Mouse (Mus musculus) kidney, adult 8-10 months (tissue): Measurements from ENCODE around the gene Pptc7.
"Not testable (repeated sequence)": the region's sequence is repeated elsewhere in the genome, so short reads cannot be mapped to it uniquely, and the experiment has no call there.

Source experiments
- DNase-seq, 2 experiments: peaks; one replicate each; pipeline ENCODE4 v3.0.0; 2022

Pptc7 gene

DNA sequence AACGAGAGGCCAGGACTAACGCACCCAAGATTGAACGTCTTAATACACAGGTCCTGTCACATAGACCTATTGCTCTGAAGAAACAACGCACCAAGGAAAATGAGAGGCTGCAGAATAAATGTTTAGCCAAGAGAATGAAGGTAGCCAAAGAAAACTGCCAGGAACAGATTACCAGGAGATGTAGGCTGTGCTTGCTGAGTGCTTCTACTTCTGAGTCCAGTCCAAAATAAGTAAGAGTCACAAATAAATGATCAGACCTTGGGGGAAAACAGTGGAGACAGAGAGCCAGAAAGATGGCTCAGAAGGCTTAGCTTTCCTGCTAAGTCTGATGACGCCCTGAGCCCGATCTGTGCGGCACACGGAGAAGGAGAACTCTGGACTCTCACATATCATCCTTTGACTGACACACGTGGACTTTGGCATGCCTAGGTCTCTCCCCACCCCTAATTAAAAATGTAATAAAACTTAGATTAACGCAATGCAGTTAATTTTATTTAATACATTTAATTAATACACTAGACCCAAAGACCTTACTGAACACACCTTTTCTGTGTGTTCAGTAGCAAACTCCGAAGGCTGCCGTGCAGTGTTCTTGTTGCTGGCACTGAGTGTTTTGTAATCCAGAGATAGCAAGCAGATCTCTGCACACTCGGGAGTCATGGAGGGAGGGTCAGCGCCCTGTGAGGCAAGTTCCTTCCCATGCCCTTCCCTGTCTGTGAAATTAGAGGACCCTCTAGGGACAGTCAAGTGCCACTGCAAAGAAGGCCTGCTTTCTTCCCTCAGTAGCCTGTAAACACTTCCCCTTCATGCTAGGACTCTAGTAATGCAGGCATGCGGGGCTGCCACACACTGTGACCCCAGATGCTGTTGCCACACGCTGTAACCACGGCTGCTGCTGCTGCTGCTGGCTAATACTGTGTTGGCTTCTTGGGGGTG, 18.9 kb downstream of the Pptc7 start:
- DNase-seq = no peak

DNA sequence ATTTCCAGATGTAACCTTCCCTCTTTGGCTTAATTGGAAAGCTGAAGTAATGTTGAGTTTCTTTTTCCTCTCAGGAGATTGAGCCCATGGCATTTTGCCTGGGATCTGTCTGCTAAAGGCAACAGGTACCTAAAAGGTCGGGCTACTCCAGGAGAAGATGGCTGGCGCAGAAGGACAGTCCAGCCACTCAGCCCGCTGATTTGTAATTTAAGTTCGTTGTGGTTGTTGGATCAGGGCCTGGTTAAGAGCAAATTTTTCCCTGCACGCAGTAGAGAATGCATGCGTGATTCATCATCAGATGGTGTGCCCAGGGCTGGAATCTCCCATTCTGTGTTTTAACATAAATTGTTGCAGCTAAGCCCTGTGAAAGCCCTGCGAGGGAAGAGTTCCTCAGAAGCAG, 19.8 kb downstream of the Pptc7 start:
- DNase-seq = no peak

DNA sequence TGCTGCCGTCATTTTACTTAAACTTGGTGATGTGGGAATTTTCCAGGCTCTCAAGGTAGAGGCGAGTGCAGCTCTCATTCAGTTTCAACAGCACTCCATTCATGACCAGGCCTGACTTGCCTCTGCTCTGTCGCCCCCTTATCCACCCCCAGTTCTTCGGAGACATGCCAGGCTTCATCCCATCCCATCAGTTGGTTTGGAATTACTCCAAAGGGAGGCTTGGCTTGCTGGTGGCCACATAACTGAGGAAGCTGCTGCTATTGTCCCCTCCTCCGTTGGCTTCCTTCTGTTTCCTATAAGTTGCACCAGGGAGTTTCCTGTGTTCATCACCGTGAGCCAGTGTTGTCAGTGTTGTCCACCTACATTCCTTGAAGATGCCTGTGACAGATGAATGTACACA, 20.4 kb downstream of the Pptc7 start:
- no peak for DNase-seq

DNA sequence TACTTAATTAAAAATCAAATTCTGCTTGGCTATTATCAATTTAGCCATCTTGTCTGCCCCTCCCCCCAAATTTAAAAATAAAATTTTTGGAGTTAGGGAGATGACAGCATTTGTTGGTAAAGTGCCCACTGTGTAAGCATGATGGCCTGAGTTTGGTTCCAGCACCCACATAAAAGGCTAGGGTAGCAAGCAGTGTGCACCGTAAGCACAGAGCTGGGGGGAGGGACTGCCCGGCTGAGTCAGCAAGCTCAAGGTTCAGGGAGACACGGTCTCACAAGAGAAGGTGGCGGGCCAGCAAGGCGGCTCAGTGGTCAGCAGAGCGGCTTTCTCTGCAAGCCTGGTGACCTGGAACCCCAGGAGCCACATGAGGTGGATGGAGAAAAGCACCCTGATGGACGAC, 21.3 kb downstream of the Pptc7 start:
- DNase-seq = peak; percentile 76 to 82

DNA sequence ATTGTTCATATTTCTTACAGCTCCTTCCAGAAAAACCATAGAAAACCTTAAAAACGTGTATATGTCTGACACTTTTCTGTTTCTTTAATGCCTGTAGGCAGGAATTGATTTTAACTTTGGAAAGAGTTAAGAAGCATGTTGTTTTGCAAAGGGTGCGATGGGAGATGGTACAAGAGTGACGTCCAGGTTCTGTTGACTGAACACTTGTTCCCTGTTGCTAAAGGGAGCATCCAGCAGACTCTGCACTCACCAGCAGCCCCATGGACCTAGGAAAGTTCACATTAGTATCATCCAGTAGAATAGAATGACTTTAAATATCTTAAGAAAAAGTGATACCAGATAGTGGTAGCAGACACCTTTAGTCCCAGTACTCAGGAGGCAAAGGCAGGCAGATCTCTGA, 22.4 kb downstream of the Pptc7 start:
- DNase-seq = no peak

DNA sequence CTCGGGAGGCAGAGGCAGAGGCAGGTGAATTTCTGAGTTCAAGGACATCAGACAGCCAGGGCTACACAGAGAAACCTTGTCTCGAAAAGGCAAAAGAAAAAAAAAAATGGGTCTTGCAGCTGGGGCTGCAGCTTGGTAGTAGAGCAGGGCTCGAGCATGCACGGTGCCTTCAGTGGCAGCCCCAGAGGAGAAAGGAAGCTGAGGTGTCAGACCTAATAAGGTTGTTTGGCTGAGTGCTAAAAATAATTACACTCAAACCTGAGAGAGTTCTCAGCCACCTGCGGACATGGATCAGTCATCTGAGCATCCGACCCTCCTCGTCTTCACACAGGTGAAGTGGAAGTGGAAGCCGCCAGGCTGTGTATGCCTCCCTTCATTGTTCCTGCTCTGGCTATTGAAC, 26.5 kb downstream of the Pptc7 start:
- no peak for DNase-seq

DNA sequence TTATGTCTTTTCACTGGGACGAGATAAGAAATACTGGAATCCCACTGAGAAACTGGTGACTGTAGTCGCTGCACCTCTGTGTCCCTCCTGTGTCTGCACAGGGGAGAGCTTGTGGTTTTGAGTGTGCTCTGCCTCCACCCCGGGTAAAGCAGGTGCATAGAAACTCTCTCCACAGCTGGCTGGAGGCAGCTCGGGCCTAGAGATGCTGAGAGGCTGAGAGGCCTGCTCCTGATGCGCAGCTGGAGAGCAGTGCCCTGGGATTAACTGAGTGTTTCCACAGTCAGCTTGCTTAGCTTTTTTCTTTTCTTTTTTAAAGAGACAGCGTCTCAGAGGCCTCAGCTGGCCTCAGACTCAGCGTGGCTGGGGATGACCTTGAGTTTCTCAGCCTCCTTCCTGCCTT, 27.5 kb downstream of the Pptc7 start:
- DNase-seq = no peak

DNA sequence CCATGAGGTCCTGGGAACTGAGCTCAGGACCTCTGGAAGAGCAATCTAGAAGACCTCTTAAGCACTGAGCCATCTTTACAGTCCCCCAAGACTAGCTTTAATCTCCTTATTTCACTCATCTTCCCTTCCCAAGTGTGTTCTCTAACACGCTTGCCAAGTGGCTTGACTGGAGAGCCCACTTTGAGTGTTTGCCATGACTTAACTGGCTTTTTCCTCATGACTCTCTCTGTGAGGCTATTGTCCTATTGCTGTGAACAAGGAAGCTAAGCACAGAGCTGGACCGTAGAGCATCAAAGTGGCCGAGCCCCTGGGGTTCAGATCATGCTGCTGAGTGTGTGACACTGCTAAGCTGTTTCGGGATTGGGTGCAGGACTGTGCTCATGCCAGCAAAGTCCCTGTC, 28.2 kb downstream of the Pptc7 start:
- no peak for DNase-seq

DNA sequence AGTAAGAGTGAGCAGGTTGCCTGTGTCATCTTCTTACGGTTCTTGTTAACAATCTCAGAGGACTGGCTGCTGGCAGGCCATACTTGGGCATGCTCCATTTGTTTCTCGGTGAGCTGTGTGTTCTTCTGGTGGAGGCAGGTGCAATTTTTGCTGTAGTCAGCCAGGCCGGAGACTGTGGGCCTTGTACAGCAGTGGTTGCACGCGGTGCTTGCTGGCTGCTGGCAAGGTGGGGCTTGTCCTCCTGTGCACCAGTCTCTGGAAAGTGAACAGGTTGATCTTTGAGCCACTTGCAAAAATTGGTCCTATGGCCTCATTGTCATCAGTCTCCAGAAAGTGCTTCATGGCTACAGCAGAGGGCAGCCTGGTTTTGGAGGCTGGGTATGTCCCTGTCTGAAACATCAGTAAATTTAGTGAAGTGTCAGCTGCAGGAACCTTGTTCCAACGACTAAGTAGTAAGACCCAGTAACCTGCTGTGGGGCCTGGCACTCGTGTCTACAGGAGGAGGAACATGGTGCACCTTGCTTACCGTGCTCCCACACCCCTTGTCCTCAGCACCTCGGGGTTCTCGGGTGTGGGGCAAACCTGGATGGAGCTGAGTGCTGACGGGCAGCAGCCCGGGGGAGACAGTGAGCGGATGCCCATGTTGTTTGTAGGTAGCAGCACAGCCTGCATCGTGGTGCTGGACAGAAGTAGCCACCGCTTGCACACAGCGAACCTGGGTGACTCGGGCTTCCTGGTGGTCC, 28.9 kb downstream of the Pptc7 start:
- peak in 1 of 2 experiments; percentile 59 for DNase-seq

DNA sequence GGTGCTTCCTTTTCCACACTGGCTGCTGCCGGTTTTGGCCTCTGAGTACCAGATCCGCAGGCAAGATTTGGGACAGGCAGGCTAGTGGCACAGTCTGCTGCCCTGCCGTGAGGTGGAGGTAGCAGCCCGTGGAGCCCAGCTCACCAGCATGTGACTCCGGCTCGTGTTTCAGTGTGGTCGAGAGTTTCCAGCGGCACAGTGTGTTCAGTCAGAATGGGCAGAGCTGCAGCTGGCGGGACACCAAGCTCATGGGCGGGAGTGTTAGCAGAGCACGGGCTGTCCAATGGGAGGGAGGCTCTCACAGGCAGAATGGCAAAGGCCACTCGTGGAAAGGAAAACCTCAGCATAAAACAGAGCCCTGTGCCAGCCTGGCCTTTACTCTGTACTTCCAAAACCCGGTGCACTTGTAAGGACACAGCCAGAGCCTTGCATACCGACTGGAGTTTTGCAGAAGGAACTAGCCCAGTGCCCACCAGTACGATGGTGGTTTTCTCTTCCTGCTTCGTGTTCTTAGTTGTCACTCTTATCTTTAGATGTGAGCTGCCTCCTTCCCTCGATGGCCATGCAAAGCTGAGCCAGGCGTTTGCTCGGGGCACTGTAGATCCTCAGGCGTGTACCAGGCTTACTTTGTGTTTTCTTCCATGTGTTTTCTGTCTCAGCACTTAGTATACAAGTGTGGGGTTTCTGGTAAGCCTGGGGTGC, 31.0 kb downstream of the Pptc7 start:
- peak; percentile 97 to 98 for DNase-seq

DNA sequence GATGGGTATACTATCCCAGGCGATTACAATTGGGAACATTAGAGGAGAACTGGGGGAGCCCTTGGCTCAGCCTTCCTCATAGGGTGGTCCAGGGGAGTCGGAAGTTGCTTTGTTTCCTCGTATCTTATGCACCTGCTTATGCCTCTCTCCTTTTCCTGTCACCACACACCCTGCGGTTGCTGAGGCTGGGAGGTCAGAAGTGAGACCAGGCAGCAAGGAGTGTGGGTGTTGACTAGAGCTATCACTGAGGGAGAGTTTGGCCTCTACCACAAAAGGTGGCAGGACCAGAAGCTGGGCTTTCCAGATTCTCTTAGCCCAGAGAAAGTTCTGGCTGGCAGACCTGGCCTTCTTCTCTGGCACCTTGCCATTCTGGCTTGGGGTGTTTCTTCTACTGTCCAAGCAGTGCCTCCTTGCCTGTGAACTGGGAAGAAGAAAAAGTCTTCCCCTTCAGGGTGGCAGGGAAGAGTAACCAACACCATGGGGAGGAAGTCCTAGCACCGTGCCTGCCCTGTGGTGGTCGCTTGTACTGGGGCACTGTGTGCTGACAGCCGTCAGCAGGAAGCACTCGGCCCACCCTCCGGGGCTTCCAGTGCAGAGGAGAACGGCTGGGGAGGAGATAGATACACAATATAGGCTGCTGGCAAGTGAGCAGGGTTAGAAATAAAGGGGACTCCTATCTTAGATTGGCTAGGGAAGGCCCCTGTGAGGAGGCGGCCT, 33.3 kb downstream of the Pptc7 start:
- DNase-seq = peak in 1 of 2 experiments; percentile 56

DNA sequence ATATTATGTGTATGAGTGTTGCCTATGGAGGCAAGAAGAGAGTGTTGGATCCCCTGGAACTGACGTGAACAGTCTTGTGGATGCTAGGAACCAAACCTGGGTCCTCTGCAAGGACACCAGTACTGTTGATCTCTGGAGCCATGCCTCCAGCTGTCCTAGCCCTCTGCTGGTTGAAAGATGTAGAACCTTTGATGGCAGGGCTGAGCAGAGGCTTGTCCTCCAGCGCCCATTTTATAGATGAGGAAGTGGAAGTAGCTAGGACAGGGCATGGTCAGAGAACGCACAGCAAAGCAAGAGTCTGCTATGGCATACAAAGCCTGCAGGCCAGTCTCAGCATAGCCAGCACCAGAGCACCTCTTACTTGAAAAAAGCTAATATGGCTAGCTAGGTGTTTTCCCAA, 33.9 kb downstream of the Pptc7 start:
- peak in 1 of 2 experiments; percentile 45 for DNase-seq

DNA sequence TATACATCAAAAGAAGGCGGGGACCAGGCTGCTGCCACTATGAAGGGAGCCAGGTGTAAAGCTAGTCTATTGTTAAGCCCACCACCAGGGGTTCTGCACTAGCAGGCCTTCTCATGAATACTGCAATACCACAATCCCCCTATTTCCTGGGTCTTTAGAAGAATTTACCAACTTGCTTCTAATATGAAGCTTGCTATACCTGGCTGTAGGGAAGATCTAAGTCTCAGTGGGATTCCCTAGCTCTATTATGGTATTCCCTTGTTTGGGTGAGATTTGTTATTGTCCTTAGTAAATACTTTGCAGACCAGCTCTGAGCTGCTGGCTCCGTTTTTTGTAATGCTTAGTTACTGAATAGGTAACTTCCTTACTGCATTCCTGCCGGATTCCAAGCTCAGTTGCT, 34.8 kb downstream of the Pptc7 start:
- not testable (repeated sequence) for DNase-seq

DNA sequence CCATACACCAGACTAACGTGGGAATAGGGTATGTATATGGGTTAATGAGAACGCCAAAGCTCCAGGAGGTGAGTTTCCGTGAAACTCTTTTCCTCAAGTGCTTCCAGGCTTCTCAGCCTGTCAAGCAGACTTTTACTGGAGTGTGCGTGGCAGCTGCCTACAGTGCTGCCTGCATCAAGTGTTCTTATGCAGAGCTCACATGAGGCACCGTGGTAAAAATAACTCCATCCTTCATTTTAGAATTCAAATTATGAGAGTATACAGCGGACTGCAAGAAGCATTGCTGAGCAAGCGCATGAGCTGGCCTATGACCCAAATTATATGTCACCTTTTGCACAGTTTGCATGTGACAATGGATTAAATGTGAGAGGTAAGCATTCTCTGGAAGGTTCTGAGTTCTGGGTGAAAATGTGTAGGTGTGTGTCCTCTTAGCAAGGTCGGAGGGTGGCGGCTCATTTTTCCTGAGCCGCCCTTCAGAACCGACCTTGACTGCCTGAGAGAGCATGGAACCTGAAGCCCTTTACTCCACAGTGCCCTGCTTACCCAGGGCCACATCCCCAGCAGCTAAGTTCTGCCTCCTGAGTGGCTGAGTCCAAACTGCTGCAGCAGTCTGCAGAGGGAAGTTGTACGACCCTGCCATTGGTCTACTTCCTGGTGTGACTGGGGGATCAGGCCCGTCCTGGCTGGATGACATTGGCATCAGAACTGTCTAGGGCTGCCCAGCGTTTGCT, 35.5 kb downstream of the Pptc7 start:
- peak in 1 of 2 experiments; percentile 30 for DNase-seq

DNA sequence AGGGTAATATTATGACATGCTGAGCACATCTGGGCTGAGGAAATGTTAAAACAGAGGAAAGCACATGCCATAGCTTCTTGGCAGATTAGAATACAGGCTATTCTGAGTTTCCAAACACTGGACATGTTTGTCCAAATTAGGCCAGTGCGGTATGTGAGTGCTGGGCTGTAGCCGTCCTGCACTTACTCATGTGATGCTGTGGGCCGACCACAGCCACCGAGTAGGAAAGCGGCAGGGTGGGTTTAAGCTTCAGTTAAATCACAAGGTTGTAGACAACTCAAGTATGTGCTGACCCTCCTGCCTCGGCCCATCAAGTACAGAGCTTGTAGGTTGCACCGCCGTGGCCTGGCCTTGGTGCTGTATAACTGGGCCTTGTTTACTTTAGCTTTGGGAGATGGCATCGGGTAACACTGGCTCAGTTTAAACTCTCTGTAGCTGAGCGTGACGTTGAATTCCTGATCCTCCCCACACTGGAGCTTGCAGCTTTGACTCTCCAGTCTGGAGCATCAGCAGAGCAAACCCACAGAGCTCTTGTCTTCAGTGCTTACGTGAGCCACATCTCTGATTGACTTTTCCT, 36.1 kb downstream of the Pptc7 start:
- no peak for DNase-seq

DNA sequence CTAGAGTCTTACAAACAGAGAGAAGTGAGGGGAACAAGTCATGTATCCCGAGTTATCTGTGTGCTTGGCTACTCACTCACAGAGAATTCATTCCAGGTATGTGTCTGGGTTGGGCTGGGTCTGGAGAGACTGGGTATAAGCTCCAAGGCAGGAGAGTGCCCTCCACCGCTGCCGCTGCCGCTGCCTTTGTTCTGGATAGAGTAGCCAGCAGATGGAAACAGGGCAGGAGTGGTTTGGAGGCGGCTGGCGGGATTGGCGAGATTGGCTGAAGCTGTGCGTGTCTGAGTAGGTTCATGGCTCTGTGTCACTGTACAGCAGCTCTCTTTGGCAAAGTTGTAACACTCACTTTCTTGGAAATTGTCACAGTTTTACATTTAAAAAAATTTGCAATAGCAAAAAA, 39.4 kb downstream of the Pptc7 start:
- no peak for DNase-seq

DNA sequence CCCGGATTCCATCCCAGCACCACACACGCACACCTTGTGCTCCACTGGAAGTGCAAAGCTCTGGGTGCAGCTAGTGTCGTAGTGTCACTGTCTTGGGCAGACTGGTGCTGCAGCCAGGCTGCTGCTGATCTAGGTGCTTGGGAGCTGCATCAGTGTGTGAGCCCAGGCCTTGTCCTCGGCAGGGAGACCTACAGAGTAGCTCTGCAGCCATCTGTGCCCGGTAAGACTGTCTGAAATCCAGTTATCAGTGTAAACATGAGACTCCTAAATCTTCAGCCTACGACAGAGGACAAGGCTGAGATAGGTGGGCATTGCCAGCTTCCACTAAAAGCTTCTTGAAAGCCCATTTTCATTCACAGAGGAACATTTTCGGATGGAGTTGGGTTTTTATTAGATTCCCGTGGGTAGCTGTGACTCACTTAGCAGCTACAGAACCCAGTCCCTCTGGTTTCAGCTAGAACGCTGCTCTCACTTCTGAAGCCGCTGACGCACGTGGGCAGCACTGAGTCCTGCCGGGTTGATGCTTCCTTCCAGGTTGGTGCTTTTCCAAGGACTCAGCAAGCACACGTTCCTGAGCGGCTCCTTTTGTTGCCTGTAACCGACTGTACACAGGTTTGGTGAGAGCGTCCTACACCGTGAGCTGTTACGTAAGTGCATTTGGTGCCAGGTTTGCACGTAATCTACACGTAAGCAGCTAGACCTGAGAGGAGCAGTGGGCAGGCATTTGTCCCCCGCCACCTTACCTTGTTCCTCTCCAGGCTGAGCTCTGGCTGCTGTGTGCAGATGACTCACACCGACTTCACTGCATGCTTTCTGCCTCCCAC, 40.7 kb downstream of the Pptc7 start:
- no peak for DNase-seq

DNA sequence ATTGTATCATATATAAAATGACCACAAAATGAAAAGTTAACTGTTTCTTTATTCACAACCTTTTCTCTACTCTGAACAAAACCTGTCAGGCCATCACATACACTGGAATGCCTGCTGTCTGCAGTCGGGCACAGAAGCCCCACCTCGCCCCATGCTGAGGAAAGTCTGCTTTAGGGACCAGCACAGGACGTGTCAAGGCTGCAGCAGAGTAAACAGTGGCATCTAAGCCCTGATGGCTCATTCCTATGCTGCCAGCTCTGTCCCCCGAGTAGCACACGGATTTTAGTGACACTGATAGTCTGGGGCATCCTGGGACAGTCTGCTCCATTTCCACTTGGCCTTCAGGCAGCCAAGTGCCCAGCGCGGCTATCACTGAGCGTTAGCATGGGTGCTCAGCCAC, 41.3 kb downstream of the Pptc7 start:
- no peak for DNase-seq

DNA sequence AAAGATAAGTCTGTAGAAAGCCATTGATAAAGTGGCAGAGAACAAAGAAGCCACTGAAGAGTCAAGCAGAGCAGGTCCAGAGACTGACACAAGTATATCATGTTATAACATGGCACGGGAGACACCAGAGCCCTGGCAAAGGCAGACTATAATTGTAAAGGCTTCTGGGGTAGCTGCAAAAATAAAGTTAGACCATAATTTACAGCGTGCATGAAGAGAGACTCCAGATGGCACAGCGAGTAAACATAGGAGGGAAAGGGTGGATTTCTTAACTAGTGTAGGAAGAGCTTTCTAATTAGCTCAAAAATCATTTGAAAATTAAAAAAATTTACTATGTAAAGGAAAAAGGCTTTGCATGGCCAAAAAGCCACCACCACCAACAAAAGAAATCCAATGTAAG, 43.1 kb downstream of the Pptc7 start:
- no peak for DNase-seq

DNA sequence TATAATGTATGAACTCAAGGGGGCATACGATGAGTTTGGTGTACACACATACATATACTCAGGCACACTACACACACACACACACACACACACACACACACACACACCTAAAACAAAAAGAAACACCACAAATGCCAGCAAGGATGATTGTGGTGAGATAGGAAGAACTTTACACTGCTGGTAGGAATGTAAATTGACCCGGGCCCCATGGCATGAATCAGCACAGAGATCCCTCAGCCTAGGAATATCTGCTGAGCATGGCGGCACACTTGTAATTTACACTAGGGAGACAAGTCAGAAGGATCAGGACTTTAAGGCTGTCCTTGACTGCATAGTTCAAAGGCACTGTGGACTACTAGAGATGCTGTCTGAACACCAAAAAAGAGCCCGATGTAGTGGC, 46.1 kb downstream of the Pptc7 start:
- no peak for DNase-seq

DNA sequence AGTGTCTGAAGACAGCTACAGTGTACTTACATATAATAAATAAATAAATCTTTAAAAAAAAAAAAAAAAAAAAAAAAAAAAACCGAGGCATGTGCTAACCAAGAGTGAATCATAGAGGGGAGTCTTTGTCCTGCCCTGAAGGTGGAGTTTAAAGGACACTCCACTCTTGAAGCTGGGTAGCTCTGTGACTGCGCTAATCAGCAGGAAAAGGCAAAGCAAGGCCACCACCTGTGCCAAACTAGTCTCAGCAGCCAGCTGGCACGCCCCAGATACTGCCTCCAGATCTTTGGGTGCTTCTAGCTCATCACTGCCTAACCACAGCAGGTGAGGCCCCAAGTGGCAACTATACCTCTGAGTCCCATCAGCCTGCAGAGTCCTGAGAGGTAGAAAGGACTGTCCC, 50.5 kb downstream of the Pptc7 start:
- no peak for DNase-seq
